Mouse (Mus musculus) cerebellum, adult 2 months (tissue): ENCODE data around the gene Vps13d. TPM values are rescaled to one million over a fixed set of nuclear protein-coding genes. Genes with fewer than 3 reads are reported as not detected.
A peak's percentile ranks its signal among the peaks of the same experiment; 100 is the strongest.

Experiments
- DNase-seq, 2 experiments: peaks; one replicate each; pipeline ENCODE4 v3.0.0; 2021
- H3K27ac ChIP-seq: fragments of 200-500 bp; 2 replicates; pipeline ENCODE4 v1.5.1; 2012; ENCODE audit warnings: low read length, control low read depth, inconsistent platforms; ENCODE audit not compliant: insufficient read depth
- H3K27me3 ChIP-seq: fragments of 200-500 bp; 2 replicates; pipeline ENCODE4 v1.6.1; 2012; ENCODE audit warnings: inconsistent platforms, mild to moderate bottlenecking, low read length, moderate library complexity; ENCODE audit not compliant: control insufficient read depth, insufficient read depth
- H3K4me1 ChIP-seq: fragments of 200-500 bp; 2 replicates; pipeline ENCODE4 v1.6.1; 2011; ENCODE audit warnings: low read length; ENCODE audit not compliant: control insufficient read depth, insufficient read depth
- H3K4me3 ChIP-seq: fragments of 200-500 bp; replicated peaks from 2 replicates; pipeline ENCODE3; 2011; ENCODE audit warnings: mild to moderate bottlenecking, low read depth, low read length, control low read depth; ENCODE audit not compliant: insufficient read depth
- CTCF ChIP-seq: fragments of 200-500 bp; IDR thresholded peaks from 2 replicates; pipeline ENCODE4 v1.5.1; 2011; ENCODE audit warnings: low read depth, mild to moderate bottlenecking, control low read depth, low read length, moderate library complexity, borderline replicate concordance; ENCODE audit not compliant: insufficient read depth
- POLR2A ChIP-seq: fragments of 200-500 bp; IDR thresholded peaks from 2 replicates; pipeline ENCODE4 v1.6.1; 2011; ENCODE audit warnings: low read length, control low read depth, borderline replicate concordance; ENCODE audit not compliant: insufficient read depth
- WGBS: fragments of 180-500 bp; shearing (Covaris S2); methylation state at CpG from one replicate; pipeline ENCODE4 v1.1.7; 2018; 5-methylcytosine and 5-hydroxymethylcytosine counted together
- polyA plus RNA-seq: library from polyadenylated mRNA; depleted of rRNA; stranded (reverse); fragments of >200 nt; gene quantifications from 2 replicates; pipeline ENCODE4 v1.2.3, GENCODE M21; 2012

The Vps13d gene
- polyA plus RNA-seq, 1 experiment: 51.9 TPM

- 95% methylated on average over 2 of the region's 2 CpGs for WGBS
- H3K27ac ChIP-seq: no peak overlapping the region
- no peak overlapping the region for H3K4me3 ChIP-seq
- no peaks in the 10 kb centered on the region for H3K27me3 ChIP-seq
- DNase-seq: no peak
- no peak for TF ChIP-seq POLR2A
- TF ChIP-seq CTCF: no peak
- peaks cover 14% of the 10 kb centered on the region for H3K4me1 ChIP-seq
Measured at GRCm38 (mm10) chr4:145020383-145020782, 174.4 kb downstream of the Vps13d start.

GRCm38 (mm10) chr4:145019121-145019714 is 175.6 kb downstream of the Vps13d start:
- TF ChIP-seq POLR2A: no peak
- no peak for TF ChIP-seq CTCF
- H3K4me1 ChIP-seq: peaks cover 2% of the 10 kb centered on the region; the same call in 1 of the 2 replicates
- WGBS: 98% methylated on average over 3 of the region's 3 CpGs
- no peak for DNase-seq
- H3K4me3 ChIP-seq: no peak overlapping the region
- no peaks in the 10 kb centered on the region for H3K27me3 ChIP-seq
- H3K27ac ChIP-seq: no peak overlapping the region

- H3K4me3 ChIP-seq: no peak overlapping the region
- no peak for TF ChIP-seq POLR2A
- no peak for TF ChIP-seq CTCF
- peaks cover under 1% of the 10 kb centered on the region; the same call in 1 of the 2 replicates for H3K4me1 ChIP-seq
- 49% methylated on average over 2 of the region's 2 CpGs for WGBS
- H3K27ac ChIP-seq: no peak overlapping the region
- DNase-seq: peak in 1 of 2 experiments; percentile 55
- no peaks in the 10 kb centered on the region for H3K27me3 ChIP-seq
Measured at GRCm38 (mm10) chr4:145017745-145018144, 177.1 kb downstream of the Vps13d start.

GRCm38 (mm10) chr4:145016669-145017068 is 178.1 kb downstream of the Vps13d start:
- H3K27me3 ChIP-seq: no peaks in the 10 kb centered on the region
- no peaks in the 10 kb centered on the region for H3K4me1 ChIP-seq
- H3K4me3 ChIP-seq: no peak overlapping the region
- TF ChIP-seq CTCF (no peak), POLR2A (no peak)
- 27% methylated on average over 1 of the region's 1 CpGs for WGBS
- no peak for DNase-seq
- no peak overlapping the region for H3K27ac ChIP-seq

GRCm38 (mm10) chr4:145014632-145014960 is 180.2 kb downstream of the Vps13d start:
- WGBS: 81% methylated on average over 4 of the region's 4 CpGs
- no peak for DNase-seq

GRCm38 (mm10) chr4:145013760-145014631 is 180.8 kb downstream of the Vps13d start:
- H3K4me3 ChIP-seq: no peak overlapping the region
- WGBS: 85% methylated on average over 7 of the region's 7 CpGs
- H3K27ac ChIP-seq: no peak overlapping the region
- 0 out of 2 replicates have a peak, but pooled peaks cover 2% of the 10 kb centered on the region for H3K4me1 ChIP-seq
- H3K27me3 ChIP-seq: no peaks in the 10 kb centered on the region
- TF ChIP-seq POLR2A (no peak), CTCF (no peak)
- no peak for DNase-seq

More at GRCm38 (mm10) chr4:145014632-145014960, 180.2 kb downstream of the Vps13d start:
- Histone ChIP-seq H3K27me3 (no peaks in the 10 kb centered on the region), H3K27ac (no peak overlapping the region), H3K4me1 (0 out of 2 replicates have a peak, but pooled peaks cover 1% of the 10 kb centered on the region), H3K4me3 (no peak overlapping the region)
- TF ChIP-seq CTCF (no peak), POLR2A (no peak)

- Histone ChIP-seq H3K4me1 (0 out of 2 replicates have a peak, but pooled peaks cover 2% of the 10 kb centered on the region), H3K27ac (no peak overlapping the region), H3K4me3 (no peak overlapping the region), H3K27me3 (no peaks in the 10 kb centered on the region)
- 24% methylated on average over 4 of the region's 4 CpGs for WGBS
- peak; percentile 48 to 62 for DNase-seq
- no peak for TF ChIP-seq CTCF
Measured at GRCm38 (mm10) chr4:145013187-145013586, 181.6 kb downstream of the Vps13d start.
